Mouse (Mus musculus): ENCODE measurements around the gene Bst1.

GRCm38 (mm10) chr5:43863642-43864041 is 45.0 kb downstream of the Bst1 start:
- TF ChIP-seq CTCF (IDR thresholded peaks at IDR 0.05; ENCODE audit: low read depth, low read length) (no peak), GATA1 (IDR thresholded peaks at IDR 0.05; ENCODE audit: borderline replicate concordance, low read length) (no peak), POLR2AphosphoS5 (IDR thresholded peaks at IDR 0.05; ENCODE audit: insufficient replicate concordance, low read depth, low read length) (no peak), TAL1 (conservative IDR thresholded peaks at IDR 0.05; ENCODE audit: low read depth, low read length) (no peak)

All from G1E (cell line).